Mouse (Mus musculus) kidney, postnatal 14 days (tissue): ENCODE measurements around the gene Spr.
"Not testable (repeated sequence)": the region's sequence is repeated elsewhere in the genome, so short reads cannot be mapped to it uniquely, and the experiment has no call there.

ENCODE experiments used
- DNase-seq: peaks from one replicate; pipeline ENCODE4 v3.0.0; 2022; ENCODE audit warnings: mixed read lengths

The Spr gene

GRCm38 (mm10) chr6:85137217-85138035 is at the start of gene Spr:
TSS of gene Spr (minus strand) at chr6:85137766.
- peak; percentile 97 for DNase-seq

- DNase-seq, result no peak
Observed at GRCm38 (mm10) chr6:85186744-85187059, 49.1 kb upstream of the Spr start.

- peak; percentile 81 for DNase-seq
Observed at GRCm38 (mm10) chr6:85186033-85186743, 48.6 kb upstream of the Spr start.

DNA sequence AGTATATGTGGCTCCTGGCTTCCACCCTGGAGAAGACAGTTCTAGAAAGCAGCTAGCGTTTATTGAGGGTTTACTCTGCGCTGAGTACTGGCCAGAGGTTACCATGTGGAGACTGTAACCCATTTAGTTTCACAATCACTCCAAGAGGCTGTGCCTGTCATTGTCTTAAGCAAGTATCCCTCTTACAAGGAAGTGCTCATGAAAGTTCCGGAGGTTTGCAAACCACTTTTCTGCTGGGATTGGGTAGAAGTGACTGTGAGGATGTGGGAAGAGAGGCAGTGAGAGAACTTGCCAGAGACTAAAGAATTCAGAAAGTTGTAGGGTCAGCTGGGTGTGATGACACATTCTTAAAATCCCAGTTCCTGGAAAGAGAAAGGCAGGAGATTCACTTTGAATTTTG is 46.4 kb upstream of the Spr start:
- DNase-seq, result no peak

DNA sequence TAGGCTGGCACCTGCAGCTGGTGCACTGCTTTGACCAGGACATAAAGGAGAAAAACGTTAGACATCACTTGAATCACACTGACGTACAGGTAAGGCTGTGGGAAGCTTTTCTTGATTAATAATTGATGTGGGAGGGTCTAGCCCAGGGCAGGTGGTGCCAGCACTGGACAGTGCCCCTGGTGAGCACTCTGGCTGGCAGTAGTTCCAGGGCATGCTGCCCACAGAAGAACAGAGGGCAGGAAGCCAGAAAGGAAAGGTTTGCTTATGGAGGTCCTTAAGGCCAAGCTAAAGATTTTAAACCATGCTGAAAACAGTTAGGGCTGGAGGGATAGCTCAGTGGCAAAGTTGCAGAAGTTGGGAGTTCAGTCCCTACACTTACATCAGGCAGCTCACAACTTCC is 42.5 kb upstream of the Spr start:
- DNase-seq, result peak; percentile 83

- peak; percentile 45 for DNase-seq
Observed at GRCm38 (mm10) chr6:85179569-85179968, 42.0 kb upstream of the Spr start.

DNA sequence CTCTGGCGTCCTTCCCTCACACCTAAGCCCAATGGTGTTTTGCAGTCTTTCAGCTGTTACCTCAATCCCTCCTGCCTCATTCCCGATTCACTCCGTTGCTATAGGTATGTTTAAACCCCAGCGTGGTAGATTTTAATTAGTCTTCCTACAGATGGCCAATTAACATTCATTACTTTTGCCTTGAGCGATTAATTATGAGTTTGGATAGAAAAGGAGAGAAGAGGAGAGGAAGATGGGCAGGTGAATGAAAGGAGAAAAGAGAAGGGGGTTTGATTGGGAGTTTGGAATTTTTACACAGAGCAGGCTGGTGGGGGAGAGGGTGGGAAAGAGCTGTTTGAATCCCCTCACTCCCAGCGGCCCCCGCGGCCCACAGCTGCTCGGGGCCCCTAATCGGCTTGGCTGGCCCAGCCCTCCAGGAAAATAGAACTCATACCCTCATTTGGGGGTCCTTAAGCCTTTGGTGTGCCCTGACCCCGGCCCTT is 27.9 kb upstream of the Spr start:
- DNase-seq, result no peak

DNA sequence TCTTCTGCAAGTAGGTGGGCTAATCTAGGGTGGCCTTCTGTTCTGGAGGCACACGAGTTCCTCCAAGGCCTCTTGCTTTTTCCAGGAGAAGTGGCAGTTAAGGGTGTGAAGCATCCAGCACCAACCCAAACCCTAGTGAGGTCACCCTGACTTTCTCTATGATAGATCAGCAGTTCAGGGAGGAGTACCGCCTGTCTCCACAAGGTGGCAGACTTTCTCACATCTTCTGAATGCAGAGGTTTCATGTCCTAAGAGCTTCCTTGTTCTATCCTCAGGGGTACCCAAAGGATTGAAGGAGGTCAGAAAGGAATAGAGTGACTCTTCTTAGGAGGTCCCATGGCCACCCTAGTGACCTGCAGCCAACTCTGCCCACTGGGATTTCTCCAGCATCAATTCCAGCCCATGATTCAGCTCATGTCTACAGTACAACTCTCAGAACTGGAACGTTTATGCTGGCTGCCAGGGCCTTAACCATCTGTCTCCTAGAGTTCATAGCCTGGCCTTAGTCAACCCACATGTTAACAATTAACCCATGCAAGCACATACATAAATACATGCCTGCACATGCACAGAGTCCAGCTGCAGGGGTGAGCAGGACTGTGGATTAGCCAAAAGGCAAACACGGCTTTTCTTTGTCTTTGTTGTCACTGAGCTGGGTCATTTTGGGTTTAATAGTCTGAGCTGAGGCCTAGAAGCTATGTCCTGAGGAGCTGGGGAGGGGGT is 22.8 kb upstream of the Spr start:
- peak; percentile 86 for DNase-seq

- DNase-seq, result peak; percentile 74
Observed at GRCm38 (mm10) chr6:85159092-85159760, 21.7 kb upstream of the Spr start.

- DNase-seq, result peak; percentile 39
Observed at GRCm38 (mm10) chr6:85158040-85158804, 20.7 kb upstream of the Spr start.

- DNase-seq, result peak; percentile 31
Observed at GRCm38 (mm10) chr6:85156551-85156950, 19.0 kb upstream of the Spr start.

- peak; percentile 73 for DNase-seq
Observed at GRCm38 (mm10) chr6:85154861-85155528, 17.4 kb upstream of the Spr start.

DNA sequence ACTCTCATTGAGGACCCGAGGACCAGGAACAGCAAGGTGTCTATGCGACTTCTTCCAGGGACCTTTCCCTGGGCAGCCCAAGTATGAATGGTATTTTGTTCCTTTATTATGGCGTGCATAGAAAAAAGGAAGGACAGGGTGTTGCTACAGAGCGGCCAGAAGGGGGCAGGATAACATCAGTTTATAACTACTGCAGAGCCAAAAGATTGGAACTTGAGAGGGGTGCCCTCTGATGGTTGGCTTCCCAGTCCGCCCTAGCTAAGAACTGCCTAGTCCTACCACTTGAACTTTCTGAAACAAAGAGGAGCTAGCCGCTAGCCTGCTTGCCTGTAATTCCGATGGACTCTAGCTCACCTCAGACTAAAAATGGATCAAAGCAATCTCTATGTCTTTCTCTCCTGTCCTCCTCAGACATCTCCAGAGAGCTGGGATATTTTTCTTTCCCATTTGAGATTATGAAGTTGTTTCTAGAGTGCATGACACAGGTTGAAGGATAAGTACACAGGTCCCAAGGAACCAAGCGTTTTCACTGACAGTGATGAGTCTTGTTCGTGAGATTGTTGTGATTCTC is 16.5 kb upstream of the Spr start:
- DNase-seq, result peak; percentile 82

GRCm38 (mm10) chr6:85150386-85150785 is 12.8 kb upstream of the Spr start:
- DNase-seq, result no peak

DNA sequence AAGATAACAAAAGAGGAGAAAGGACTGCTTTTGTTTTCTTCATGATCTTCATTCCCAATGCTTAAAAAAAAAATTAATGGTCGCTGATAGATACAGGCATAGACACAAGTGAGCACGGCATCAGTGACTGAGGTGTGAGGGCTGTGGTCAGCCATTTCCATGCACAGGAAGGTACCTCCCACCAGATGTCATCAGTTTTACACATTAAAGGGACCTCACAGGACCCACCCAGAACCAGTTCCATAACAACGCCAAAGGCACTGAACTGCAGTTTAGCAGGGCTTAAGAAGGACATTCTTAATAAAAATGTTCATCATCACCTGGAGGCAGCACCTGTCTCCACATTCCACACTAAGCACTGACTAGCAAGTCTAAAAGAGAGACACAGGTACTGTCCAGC is 10.1 kb upstream of the Spr start:
- no peak for DNase-seq

DNA sequence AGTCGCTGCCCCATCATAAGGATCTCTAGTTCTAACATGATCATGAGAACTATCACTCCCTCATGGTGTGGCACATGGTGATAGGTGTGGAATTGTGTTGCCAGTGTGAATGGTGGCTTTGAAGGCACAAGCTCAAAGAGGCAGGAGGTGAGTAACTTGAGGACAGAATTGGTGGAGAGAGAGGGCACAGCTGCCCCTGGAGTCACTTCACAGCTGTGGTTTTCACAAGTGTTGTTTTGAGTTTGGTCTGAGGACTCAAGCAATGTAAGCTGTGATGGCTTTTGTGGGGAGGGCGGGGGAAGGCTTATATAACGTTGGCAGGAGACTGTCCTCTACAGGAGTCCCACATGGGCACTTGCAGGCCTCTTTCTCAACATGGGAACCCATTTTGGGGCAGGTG is 6.9 kb upstream of the Spr start:
- no peak for DNase-seq

DNA sequence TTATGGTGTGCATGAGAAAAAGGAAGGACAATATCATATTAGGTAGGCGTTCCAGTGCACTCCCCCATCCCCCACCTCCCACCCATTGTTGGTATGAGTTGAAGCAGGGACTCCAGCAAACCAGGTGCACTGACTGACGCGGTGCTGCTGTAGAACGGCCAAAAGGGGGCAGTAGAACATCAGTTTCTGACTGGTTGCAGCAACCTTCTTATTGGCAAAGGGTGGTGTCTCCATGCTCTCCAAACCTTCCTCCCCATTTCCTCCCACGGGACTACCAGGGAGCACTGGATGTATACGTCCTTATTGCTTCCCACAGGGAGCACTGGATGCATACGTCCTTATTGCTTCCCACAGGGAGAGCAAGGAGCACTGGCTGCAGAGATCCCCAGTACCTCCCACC is 3.4 kb upstream of the Spr start:
- peak; percentile 61 for DNase-seq

DNA sequence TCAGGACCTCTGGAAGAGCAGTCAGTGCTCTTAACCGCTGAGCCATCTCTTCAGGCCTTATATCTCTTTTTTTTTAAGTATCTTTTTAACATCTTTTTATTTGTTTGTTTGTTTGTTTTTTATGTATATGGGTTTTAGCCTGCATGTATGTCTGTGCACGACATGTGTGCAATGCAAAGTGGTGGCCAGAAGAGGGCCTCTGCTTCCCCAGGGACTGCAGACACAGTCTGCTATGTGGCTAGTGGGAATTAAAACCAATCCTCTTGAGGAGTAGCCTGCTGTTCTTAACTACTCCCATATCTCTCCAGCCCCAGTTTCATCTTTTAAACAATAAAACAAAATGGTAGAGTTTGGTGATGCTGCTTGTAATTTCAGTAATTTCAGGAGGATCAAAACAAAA is 2.0 kb upstream of the Spr start:
- no peak for DNase-seq

DNA sequence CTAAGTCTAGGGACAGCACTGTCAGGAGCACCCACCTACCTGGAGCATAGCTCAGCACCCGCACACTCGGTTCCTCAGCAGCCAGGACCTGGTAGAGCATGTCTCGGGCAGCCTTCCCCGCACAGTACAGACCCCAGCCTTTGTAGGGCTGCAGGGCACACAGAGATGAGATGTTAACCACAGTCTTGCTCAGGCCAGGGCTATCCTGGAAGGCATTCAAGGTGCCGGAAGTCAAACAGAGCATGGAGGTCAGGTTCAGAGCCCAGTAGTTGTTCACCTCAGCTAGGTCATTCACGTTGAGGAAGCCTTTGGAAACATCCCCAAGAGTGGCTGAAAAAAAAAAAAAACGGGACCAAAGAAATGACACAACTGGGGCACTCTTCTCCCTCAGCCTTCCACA is 782 bp downstream of the Spr start:
- not testable (repeated sequence) for DNase-seq

DNA sequence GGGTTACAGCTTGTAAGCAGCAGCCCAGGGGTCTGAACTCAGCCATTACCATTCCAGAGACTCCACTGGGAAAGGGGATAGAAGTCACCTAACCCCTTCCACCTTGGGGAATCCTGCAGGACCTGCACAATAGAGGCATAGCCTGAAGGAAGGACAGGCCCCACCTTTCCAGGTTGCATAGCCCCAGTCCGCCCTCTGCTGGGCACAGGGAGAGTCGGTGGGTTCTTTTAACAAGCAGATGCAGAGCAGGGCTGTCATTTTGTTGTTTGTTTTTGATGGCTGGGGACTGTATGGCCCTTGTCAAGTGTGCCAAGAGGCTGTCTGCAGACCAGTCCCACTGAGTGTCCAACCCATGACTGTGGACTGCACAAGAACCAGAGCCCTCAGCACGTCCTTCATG is 4.8 kb downstream of the Spr start:
- peak; percentile 39 for DNase-seq

GRCm38 (mm10) chr6:85132237-85132636 is 5.3 kb downstream of the Spr start:
- not testable (repeated sequence) for DNase-seq
